Mouse (Mus musculus): ENCODE data around the gene Map3k4. TPM values are rescaled to one million over a fixed set of nuclear protein-coding genes. Genes with fewer than 3 reads are reported as not detected.

Map3k4 gene
- 56.0 and 68.1 TPM in 2 replicates for polyA plus RNA-seq (2015; fragmentation: Nextera tagmentation; extraction: Ambion mirVana)

GRCm38 (mm10) chr17:12318663-12319201 is at the start of gene Map3k4:
Gene Map3k4, minus strand, starts transcription at chr17:12318796.

Other genes starting within 250 kb of the Map3k4 start
- gene Agpat4, start 200.1 kb downstream of the Map3k4 start, polyA plus RNA-seq (2015; fragmentation: Nextera tagmentation; extraction: Ambion mirVana): 52.8 and 54.9 TPM in 2 replicates
- gene Plg, start 59.8 kb upstream of the Map3k4 start, polyA plus RNA-seq (2015; fragmentation: Nextera tagmentation; extraction: Ambion mirVana): 0.17 and 0.19 TPM in 2 replicates
- 2.3 and 2.8 TPM in 2 replicates for gene Slc22a3, start 188.9 kb upstream of the Map3k4 start, polyA plus RNA-seq (2015; fragmentation: Nextera tagmentation; extraction: Ambion mirVana)